Mouse (Mus musculus) cerebellum, adult 9-10 months (tissue): ENCODE results near the gene Gad1.
"Not testable (repeated sequence)": the region's sequence is repeated elsewhere in the genome, so short reads cannot be mapped to it uniquely, and the experiment has no call there.

Experiments
- DNase-seq: peaks from one replicate; pipeline ENCODE4 v3.0.0; 2022

The Gad1 gene

DNA sequence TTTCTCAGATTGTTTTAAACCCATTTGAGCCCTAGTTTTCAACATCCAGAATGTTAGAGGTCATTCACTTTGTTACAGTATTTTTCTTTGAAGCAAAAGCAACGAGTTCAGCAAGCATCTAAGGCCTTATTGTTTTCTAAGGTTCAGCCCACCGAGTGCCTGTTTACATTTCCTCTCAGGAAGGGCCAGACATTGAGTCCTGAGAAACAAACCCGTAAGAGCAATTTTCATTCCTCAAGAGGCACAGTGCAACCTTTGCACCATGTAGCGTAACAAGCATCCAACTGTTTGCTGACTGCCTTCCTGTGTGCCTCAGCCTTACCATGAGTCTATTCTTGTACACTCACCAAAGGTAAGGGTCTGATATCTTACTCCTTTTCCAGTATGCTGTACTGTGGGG lies at the start of gene Gad1:
Gad1 (plus strand) TSS at position 301 of the 400 bp plus-strand sequence.
- DNase-seq: no peak

DNA sequence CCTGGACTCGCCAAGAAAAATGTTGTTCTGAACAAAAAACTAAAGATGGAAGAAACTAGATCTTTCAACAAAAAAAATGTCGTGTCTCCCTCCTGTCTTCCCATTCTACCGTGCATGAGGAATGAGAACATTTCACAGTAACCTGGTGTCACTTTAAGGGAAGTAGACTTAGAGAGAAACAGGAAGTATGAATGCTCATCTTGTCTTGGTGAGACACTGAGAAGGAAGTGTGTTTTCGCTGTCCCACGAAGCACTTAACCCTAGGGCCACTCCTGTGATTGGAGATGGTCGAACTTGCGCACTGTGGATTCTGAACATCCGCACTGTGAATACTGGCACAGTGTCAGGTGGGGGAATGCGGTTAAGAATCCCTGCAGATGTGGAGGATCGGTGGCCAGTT lies 49.4 kb upstream of the Gad1 start:
- no peak for DNase-seq

DNA sequence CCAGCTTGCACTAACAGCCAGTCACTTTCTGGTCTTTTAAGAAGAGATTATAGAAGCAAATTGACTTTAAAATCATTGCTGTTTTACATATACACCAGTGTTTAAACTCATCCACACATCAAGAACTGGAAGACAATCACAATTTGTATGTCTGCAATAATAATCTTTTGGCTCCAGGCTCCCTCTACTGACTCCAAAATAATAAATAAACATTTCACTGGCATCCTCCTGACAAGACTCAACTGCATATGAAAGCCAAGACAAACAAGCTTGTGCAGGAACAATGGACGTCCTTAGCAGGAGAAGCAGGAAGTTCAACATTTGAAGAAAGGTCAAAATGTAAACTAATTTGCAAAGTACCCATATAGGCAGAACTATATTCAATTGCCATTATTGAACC lies 47.6 kb upstream of the Gad1 start:
- no peak for DNase-seq

DNA sequence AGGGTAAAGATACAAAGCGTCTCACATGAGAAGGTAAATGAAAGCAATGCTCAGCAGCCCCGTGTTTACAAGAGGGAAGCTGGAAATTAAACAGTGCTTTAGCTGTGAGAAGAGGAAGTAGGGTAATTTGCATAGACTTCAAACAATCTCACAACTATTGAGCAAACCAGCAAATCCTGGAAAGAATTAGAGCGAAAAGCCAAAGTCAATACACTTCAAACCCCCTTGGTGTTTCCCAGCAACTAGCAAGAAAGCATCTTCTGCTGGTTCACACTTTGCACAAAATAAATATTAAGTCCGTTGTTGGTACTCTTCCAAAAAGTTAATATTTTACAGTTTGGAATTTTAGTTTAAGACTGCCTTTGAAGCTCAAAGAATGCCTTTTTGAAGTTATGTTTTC lies 47.0 kb upstream of the Gad1 start:
- no peak for DNase-seq

DNA sequence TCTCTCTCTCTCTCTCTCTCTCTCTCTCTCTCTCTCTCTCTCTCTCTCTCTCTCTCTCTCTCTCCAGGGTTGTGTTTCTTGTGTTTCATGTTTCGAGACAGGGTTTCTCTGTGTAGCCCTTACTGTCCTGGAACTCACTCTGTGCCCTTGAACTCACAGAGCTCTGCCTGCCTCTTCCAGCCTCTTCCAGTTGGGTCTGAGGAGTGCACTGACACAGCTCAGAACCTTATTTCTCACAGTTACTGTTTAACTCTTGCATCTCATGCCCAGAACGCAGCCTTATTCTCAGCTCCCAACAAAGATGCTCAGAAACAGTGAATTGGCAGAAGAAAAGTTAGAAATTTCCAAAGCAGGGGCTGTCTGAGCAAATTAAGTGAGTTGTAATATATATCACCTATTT lies 46.5 kb upstream of the Gad1 start:
- no peak for DNase-seq

DNA sequence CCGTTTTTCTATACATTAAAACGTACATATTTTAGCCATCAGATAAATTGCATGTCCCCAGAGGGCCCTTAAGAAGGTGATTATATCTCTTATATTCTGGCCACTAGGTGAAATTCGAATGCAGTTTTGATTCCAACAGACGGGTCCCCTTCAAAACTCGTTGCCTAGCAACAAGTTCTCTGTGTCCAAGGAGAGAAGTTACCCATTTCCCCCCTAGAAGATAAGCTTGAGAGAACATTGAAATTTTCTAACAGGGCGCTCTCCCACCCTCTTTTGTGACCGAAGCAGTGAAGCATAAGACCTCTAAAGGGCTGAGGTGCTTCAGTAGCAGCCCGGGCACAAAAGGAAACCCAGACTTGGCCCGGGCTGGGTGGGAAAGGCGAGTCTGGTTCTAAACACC lies 44.4 kb upstream of the Gad1 start, which contains the start of gene Erich2:
Erich2 (plus strand) TSS at position 324 of the 400 bp plus-strand sequence.
- no peak for DNase-seq

DNA sequence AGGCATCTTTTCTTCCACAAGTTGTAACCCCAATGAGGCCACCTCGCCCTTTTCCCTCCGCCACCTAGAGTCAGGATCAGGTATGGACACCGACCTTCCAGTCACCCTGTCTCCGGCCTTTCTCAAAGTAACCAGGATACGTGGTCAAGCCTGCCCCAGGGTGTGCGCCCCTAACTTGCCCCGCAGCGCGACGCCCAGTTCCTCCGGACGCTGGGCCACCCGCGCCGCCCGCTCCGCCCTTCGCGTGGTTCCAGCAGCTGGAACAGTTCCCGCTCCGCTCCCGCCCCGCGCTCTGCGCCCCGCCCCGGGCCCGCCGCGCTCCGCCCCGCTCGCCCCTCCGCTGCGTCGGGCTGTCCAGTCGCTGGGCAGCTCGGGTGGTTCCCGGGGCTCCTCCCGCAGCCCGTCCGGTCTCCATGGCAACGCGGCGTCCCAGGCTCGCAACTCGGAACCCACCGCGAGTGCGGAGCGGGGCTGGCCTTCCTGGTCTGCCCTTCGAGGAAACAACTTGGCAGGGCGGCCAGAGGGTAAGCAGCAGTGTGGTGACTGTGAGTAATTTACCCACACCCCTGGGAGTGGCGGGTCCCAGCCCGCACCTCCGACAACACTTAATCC lies 43.7 kb upstream of the Gad1 start:
- DNase-seq: peak; percentile 24

DNA sequence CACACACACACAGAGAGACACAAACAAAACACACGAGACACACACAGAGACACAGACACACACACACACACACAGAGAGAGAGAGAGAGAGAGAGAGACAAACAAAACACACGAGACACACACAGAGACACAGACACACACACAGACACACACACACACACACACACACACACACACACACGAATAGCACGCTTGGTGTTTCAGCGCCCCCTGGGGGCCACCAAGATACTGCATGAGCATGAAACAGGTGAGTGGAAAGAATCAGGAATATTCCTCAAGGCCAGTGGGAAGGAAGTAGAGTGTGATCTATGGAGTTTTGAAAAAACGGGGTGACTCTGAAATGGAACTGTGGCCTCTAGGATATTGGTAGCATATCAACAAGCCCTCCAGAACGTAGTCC lies 14.6 kb upstream of the Gad1 start:
- not testable (repeated sequence) for DNase-seq

DNA sequence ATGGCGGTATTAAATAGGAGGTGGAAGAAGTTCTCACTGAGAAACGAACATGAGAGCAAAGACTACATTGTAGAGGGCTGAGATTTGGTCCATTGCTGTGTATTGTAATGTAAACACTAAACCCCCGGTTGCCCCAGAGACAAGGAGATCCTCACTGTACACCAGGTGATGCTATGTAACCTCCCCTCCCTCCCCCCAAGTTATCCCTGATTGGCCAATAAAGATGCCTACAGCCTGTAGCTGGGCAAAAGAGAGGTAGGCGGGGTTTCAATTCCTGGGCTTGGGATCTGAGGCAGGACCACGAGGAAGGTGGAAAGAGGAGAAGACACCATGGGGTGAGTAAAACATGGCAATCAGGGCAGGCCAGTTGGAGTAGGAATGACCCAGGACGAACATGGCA lies 2.2 kb upstream of the Gad1 start:
- DNase-seq: no peak

DNA sequence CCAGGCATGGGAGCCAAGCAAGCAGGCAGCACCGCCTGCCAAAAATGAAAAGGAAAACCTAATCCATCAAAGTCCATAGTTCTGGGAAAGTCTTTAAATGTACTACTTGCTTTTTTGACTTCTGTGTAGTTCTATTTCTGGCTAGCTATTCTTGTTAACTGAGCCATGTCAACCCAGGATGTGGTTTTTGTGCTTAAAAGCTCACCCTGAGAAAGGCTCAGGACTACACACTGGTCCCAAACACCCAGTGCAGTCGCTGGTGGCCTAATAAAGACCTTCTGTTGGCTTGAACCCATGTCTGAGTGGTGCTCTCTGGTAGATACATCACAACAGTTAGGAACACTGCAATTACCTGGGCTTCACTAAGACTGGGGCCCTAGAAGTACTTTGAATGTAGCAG lies 1.4 kb upstream of the Gad1 start:
- no peak for DNase-seq

DNA sequence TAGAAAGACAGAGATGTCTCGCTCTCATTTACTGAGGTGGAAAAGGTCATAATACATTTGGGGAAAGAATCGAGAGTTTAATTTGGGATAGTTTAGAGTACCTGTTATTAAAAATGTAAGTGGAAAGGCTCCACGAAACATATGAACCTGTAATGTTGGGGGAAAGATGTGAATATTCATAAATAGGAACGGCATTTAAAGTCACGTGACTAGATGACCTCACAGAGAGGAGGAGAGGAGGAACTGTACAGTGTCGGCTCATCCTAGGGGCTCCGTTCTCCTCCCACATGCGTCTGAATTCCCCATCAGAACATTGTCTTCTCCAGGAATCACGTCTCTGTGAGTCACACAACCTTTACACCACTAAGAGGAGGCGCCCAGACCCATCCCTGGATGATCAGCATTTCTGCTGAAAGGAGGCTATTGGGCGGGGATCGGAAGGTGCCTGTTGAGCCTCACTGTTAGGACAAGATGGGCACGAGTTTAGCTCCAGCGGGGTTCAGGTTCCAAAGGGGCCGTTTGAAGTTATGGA lies 739 bp upstream of the Gad1 start:
- no peak for DNase-seq

DNA sequence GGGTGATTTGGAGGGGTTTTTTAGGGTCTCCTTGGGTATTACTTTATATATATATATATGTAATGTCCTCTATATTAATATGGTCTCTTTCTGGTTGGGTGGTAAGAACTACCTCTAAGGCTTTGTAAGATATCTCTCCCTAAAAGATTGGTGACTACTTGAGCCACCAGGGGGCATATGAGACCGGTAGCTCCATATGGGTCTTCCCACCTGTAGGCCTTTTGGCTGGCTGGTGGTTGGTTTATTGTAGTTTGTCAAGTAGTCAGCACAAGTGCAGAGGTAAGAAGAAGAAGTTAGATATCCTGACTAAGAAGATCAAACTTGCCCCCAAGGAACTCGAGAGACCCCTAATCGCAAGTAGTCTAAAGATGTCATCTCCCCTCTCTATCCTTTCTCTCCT lies 954 bp downstream of the Gad1 start:
- no peak for DNase-seq

DNA sequence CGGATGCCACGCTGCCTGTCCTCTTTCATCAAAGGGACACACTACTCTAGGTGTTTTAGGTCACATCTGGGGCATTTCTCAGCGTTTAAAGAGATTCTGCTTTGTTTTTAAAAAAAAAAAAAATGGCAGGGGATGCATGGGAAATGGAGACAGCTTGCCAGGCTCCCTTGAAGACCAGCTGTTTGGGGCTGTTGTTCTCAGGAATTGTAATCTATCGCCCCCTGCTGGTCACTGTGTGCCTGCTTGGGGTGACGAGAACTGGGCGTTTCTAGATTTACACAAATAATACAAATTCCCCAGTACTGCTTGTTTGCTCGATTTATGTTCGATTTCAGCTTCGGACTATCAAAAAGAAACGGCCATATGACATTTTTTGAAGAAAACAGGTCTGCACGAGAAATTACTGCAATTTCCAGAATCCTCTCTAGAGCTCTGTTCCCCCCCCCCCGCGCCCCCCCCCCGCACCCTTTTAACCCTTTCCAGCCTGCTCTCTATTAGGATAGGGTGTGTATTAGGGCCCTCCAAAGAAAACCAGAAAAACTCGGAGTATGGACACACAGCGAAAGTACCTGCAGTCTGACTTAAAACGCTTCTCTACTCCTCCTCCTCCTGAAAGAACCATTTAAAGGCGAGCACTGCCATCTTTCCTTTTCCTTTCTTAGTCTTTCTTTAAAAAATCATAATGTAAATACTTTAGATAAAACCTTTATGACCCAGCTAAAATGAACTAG lies 5.4 kb downstream of the Gad1 start:
- DNase-seq: peak; percentile 74

DNA sequence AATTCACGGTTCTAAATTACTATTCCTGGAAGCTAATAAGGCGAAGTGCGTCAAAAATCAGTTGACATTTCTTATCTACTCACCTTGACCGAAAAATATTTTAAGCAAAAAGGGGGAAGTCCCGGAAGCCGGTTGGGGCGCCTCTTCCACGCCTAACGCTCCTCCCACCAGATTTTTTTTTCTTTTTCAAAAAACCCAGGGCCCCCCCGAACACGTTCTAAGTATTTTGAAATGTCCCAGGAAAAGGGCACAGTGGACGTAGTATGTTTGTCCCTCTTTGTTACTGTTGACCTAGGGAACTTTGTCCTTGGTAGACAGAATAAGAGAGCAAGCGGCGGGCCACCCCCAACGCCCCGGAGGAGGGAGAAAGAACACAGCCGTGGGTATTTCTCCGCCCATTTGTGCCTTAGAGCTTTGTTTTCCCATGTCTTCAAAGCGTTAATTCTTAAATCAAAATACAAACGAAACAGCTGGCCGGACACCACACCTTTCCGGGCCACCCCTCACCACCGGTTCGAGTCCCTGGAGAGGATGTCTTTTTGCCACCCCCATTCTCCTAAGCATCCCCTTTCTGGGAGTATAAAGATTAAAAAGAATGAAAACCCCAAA lies 6.1 kb downstream of the Gad1 start:
- no peak for DNase-seq

DNA sequence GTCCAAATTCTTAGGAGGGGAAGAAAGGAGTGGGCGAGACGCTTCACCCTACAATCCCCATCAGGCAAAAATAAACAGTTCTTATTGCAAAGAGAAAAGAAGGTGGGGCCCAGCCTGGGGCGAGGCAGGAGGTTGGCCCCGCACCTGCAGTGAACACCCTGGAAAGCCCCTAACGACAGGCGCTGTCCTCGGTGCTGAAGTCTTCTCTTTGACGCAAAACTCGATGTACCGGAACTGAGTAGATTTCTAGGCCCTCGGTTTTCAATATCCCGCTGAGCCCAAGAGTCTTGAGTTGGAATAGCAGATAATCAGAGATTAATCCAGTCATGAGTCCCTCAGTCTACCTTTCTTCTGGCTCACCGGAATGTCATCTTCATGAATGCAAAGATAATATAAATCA lies 6.6 kb downstream of the Gad1 start:
- no peak for DNase-seq

DNA sequence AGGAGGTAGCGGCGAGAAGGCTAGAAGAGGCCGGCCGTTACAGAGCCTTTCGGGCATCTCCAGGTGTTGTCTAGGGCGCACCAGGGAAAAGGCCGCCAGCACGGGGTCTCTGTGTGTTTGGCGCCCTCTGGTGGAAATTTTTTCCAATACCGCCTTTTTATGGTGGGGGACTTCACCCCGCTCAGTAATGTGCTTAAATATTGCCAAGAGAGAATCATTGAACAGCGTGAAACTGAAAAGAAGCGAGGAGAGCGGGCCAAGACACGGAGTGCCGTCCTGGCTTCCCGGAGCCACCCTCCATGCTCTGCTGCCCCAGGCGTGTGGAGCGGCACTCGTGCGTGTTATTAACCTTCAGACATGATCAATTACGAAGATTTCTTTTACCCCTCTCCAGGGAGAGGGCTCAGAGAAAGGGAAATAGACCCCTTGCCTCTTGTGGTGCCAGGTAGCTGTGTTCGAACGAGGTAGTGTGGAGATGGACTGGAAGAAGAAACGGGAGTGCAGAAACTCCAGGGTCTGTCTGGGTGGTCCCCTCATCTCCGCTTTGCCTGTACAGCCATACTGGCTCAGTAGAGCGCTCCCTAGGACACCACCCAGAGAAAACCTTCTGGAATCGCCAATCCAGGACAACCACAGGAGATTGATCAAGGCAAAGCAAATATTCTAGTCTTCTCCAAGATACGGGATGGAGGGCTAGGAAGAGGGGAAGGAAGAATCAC lies 8.4 kb downstream of the Gad1 start:
- DNase-seq: peak; percentile 41

DNA sequence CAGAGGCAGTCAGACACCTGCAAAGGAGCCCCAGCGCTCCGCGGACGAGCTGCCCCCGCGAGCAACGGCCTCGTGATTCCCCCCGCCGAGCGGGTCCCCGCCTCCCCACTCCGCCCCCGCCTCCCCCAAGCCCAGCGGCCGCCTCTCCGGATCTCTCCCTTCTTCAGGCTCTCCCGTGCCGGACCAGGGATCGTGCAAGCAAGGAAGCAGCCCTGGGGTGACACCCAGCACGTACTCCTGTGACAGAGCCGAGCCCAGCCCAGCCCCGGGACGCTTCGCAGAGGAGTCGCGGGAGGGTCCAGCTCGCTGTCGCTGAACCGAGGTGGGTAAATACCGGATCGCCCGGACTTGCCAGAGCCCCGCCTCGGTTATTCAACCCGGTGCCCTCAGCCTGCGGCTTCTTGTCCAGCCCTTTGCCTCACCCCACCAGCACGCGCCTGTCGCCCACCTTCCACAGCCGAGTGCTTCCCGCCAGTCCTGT lies 9.2 kb downstream of the Gad1 start:
- no peak for DNase-seq

DNA sequence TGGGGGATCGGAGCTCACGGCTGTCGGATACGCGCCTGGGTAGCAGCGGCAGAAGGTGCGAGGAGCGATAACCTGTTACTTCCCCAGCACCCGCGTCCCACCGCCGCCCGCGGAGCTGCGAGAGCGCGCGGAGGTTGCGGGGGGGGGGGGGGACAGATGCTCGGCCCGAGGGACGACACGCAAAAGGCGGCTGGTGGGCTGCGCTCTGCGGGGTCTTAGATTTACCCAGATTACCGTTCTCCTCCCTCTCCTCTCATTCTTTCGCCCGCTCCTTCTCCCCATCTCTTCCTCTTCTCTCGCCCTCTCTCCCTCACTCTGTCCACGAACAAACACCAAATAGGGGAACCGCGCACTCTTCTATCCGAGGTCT lies 9.7 kb downstream of the Gad1 start:
- no peak for DNase-seq

DNA sequence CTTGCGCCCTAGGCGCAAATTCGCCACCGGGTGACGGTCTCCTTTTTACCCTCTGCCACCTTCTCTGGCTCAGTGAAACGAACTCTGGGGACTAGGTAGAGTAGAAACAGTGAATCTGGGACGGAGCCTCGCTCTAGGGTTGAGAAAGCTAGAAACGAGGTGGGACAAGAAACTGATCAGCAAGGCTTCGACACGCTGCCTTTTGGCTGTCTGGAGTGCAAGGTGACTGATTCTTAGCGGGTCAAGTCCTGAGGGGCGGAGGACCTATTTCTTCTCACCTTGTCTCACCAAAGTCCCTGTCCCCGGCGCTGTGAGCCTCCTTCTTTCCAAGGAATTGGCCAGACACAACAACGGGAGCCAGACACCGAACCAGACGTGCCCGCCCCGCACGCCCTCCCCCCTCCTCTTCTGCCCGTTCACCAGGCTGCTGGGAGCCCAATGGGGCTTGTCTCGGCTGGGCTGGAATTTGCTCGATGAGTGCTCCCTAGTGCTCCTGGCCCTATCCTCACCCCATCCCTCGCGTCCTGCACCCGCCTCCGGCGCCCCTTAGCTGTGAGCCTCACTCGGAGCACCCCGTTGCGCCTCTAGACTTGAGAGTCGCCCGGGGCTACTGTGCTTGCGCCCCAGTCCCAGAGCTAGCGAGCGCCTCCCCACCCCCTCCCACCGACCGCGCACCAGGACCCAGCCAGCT lies 10.3 kb downstream of the Gad1 start:
- DNase-seq: no peak

DNA sequence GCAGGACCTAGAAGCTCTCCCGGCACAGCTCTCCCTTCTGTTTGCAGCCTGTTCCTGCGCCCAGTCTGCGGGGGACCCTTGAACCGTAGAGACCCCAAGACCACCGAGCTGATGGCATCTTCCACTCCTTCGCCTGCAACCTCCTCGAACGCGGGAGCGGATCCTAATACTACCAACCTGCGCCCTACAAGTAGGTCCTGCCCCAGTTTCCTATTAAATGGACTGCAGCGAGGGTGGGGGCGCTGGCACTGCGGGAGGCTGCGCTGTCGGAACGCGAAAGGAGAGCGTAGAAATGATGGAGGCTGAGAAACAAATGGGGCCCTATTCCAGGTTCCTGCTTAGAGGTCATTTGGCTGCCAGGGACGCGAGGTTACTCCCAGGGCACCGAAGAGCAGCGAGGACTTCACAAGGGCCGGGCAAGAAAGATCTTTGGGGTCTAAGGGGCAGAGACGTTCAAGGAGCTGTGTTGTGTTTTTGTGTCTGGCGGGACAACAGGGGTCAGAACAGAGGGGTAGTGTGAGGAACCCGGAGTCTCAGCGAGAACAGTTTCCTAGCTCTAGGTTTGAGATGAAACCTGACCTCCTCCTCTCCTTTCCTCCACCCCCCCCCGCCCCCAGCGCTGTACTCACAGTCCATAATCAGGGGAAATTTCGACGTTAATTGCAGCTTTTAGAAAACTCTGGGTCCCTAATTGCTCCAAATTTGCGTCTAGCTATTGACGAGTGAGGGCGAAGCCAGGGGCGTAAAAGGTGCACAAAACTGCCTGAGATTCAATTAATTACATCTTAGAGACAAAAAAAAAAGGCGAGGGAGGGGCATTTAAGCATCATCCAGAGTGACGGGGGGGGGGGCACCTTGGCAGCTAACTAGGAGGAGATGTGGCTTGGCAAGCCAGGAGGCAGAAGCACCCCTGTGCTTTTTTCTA lies 11.1 kb downstream of the Gad1 start:
- DNase-seq: no peak

DNA sequence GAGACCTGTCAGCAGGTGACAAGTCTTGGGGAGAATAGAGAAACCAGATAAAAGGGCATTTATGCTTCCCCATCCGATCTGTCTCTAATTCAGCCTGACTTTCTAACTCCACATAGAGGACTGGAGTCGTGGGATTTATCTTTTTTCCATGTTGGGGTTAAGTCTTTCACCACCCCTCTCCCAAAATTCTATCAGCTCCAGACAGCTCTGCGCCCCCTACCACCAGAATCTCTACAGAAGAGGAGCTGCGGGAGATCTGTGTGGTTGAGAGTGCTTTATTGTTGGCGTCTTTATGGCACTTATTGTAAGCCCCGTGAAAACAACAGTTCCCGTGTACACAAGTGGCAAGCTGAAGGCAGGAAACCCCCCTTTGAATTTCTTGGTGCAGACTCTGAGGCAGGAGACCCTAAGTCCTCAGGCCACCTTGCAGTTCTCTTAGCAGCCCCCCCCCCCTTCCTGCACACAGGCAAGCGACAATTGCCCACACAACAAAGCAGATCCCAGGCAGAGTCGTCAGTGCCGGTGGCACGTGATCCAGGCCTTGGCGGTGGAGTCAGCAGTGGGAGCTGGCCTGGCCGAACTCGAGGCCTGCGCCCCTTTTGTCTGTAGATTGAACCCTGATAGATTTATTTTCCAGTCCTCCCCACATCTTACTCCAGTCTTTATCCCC lies 11.9 kb downstream of the Gad1 start:
- no peak for DNase-seq
